Mouse (Mus musculus): ENCODE measurements around the gene Prima1. TPM values are rescaled to one million over a fixed set of nuclear protein-coding genes. Genes with fewer than 3 reads are reported as not detected.

Gene Prima1
- total RNA-seq, 2 experiments from 2014 or later: 2.8 to 3.9 TPM

DNA sequence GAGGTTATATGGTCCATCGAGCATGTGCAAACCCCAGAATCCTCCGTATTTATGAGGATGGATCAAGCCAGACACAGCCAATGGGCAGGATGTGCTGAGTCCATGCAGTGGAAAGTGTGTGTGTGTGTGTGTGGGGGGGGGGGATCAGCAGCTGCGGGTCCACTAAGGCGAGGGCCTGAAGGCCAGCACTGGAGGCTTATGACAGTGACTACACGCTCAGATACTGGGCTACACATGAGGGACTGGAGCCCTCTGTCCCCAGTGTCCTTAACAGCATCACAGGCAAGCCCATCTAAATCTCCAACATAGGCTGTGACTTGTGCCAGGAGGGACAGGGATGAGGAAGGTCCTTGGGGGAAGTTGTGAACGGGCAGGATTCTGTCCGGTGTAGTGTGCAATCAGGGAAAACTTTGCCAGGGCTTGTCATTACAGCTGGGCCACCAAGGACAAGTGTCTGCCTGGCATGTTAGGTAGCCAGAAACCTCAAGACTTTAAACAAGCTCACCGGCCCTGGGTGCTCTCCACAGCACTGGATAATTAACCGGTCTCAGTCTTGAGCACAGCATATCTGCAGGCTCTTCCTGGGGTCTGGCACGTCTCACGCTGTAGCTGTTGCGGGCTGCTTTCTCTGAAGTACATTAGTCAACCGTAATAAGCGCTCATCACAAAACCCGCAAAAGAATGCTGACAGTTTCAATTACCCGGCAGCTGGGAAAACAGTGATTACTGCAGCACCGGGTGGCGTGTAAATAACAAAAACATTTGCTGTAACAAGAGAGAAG is 84.6 kb downstream of the Prima1 start:
- no peak for DNase-seq (ENCODE audit: low spot score in 2 of 2)

DNA sequence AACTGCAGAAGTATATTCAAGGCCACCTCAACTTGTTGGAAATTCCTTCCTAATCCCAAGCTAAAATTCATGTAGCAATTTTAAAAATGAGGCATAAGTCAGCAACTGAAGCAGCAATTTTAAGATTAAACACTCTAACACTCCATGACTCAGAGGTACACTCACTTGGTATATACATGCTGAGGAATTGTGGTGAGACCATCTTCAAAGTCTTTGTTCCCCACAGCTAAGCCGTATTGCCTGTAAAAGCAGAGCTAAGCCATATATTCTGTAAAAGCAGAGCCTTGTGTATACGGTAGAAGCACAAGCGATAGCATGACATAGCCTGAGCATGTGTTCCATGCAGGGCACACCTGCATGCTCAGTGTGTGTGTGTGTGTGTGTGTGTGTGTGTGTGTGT is 86.5 kb downstream of the Prima1 start:
- DNase-seq (ENCODE audit: low spot score in 2 of 2): no peak

DNA sequence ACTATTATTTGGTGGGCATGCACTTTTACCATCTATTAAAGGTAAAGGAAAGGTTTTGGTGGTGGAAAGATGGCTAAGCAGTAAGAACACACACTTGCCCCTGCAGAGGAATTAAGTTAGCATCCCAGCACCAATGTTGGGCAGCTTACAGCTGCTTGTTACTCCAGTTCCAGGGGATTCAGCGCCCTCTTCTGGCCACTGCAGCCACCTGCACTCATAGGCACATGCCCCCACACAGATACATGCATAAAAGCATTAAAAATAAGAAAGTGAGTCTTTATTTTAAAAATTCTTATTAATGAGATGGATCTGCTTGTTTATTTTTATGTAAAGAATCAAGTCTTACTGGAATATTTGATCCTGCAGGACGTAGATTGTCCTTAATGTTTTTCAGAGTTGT is 87.0 kb downstream of the Prima1 start:
- DNase-seq (ENCODE audit: low spot score in 2 of 2): no peak

GRCm38 (mm10) chr12:103150247-103150646 is 91.7 kb downstream of the Prima1 start:
- no peak for DNase-seq (ENCODE audit: low spot score in 2 of 2)

Other genes with a start within 250 kb of the Prima1 start
- gene Fam181a, start 68.8 kb upstream of the Prima1 start, total RNA-seq (2021): 1 to 10 TPM in 1 of 2 experiments, under 1 TPM in 1; 0.96 to 1.5 TPM
- gene Asb2, start 113.9 kb upstream of the Prima1 start, total RNA-seq (2021): 1 to 10 TPM; 1.8 to 2.1 TPM
- gene Otub2, start 146.5 kb upstream of the Prima1 start, total RNA-seq (2021): 10 to 100 TPM; 48.0 to 51.3 TPM
- gene 9330161L09Rik, start 165.7 kb upstream of the Prima1 start, total RNA-seq (2021): 1 to 10 TPM; 2.6 to 2.8 TPM
- gene Ddx24, start 183.7 kb upstream of the Prima1 start, total RNA-seq (2021): 100 to 1,000 TPM; 247 to 250 TPM
- 100 to 1,000 TPM; 119 to 120 TPM for gene Ifi27, start 192.1 kb upstream of the Prima1 start, total RNA-seq (2021)
- 1 to 10 TPM; 1.6 to 1.7 TPM for gene Ifi27l2a, start 201.5 kb upstream of the Prima1 start, total RNA-seq (2021)
- gene Ifi27l2b, start 215.1 kb upstream of the Prima1 start, total RNA-seq (2021): not detected

Measured in layer of hippocampus, adult 18-20 months (tissue).